Mouse (Mus musculus) adrenal gland, adult 8-10 months (tissue): ENCODE data around the gene Mfsd14b. TPM values are rescaled to one million over a fixed set of nuclear protein-coding genes. Genes with fewer than 3 reads are reported as not detected.

Experiments used
- DNase-seq: peaks from one replicate; pipeline ENCODE4 v3.0.0; 2022
- total RNA-seq, 4 experiments: library from RNA; stranded (reverse); gene quantifications; 2 replicates each; pipeline ENCODE4 v1.2.4; 2022

Gene Mfsd14b
- total RNA-seq: 10 to 100 TPM; 42.3 to 48.7 (median 45.9) TPM

- DNase-seq: peak; percentile 90
Observed at GRCm38 (mm10) chr13:65112459-65113110, at the start of gene Mfsd14b. Gene Mfsd14b (minus strand): TSS chr13:65112975.

GRCm38 (mm10) chr13:65149940-65150339, 37.2 kb upstream of the Mfsd14b start, which contains the start of gene Olfr466:
Gene Olfr466 (plus strand): TSS chr13:65150240.
- no peak for DNase-seq

GRCm38 (mm10) chr13:65137789-65138188, 25.0 kb upstream of the Mfsd14b start, which contains the start of gene Olfr465-ps1:
Gene Olfr465-ps1 (plus strand): TSS chr13:65138089.
- no peak for DNase-seq

GRCm38 (mm10) chr13:65127063-65127847, 14.5 kb upstream of the Mfsd14b start:
- no peak for DNase-seq

GRCm38 (mm10) chr13:65122111-65122510, 9.3 kb upstream of the Mfsd14b start:
- DNase-seq: no peak

GRCm38 (mm10) chr13:65120984-65121383, 8.2 kb upstream of the Mfsd14b start:
- no peak for DNase-seq

GRCm38 (mm10) chr13:65113239-65113638, 464 bp upstream of the Mfsd14b start:
- no peak for DNase-seq

- DNase-seq: no peak
Observed at GRCm38 (mm10) chr13:65111961-65112360, 814 bp downstream of the Mfsd14b start.

- DNase-seq: no peak
Observed at GRCm38 (mm10) chr13:65101232-65101631, 11.5 kb downstream of the Mfsd14b start.

- no peak for DNase-seq
Observed at GRCm38 (mm10) chr13:65100678-65101077, 12.1 kb downstream of the Mfsd14b start.

GRCm38 (mm10) chr13:65097018-65097417, 15.8 kb downstream of the Mfsd14b start:
- DNase-seq: no peak

GRCm38 (mm10) chr13:65095923-65096322, 16.9 kb downstream of the Mfsd14b start:
- no peak for DNase-seq

- DNase-seq: no peak
Observed at GRCm38 (mm10) chr13:65069969-65070368, 42.8 kb downstream of the Mfsd14b start.

GRCm38 (mm10) chr13:65052660-65053059, 60.1 kb downstream of the Mfsd14b start, which contains the start of gene Prss47:
Gene Prss47 (minus strand): TSS chr13:65052760.
- DNase-seq: no peak

- no peak for DNase-seq
Observed at GRCm38 (mm10) chr13:65035057-65035456, 77.7 kb downstream of the Mfsd14b start.

GRCm38 (mm10) chr13:65032758-65033157, 80.0 kb downstream of the Mfsd14b start, which contains the start of gene Spata31d1c:
Gene Spata31d1c (plus strand): TSS chr13:65033058.
- no peak for DNase-seq

Other genes starting within 250 kb of the Mfsd14b start
- under 1 TPM in 3 of 4 experiments, not detected in 1; 0.03 to 0.06 (median 0.05) TPM for gene Cntnap3, start 209.0 kb downstream of the Mfsd14b start, total RNA-seq
- gene Spata31, start 195.6 kb downstream of the Mfsd14b start, total RNA-seq: not detected
- not detected for gene Spata31d1c, start 79.9 kb downstream of the Mfsd14b start, total RNA-seq
- not detected for gene Prss47, start 60.2 kb downstream of the Mfsd14b start, total RNA-seq
- not detected for gene Olfr465-ps1, start 25.1 kb upstream of the Mfsd14b start, total RNA-seq
- not detected for gene Olfr466, start 37.3 kb upstream of the Mfsd14b start, total RNA-seq
- under 1 TPM; 0.30 to 0.40 (median 0.33) TPM for gene Nlrp4f, start 93.0 kb upstream of the Mfsd14b start, total RNA-seq
- gene Gm10775, start 146.6 kb upstream of the Mfsd14b start, total RNA-seq: under 1 TPM in 1 of 4 experiments, not detected in 3; 0.28 TPM
- gene Zfp369, start 165.8 kb upstream of the Mfsd14b start, total RNA-seq: 10 to 100 TPM; 24.5 to 41.4 (median 32.6) TPM